Mouse (Mus musculus) brain, embryonic 14.5 days (tissue): ENCODE results near the gene Nupl2.

ENCODE experiments used
- CTCF ChIP-seq: fragments of 200-500 bp; IDR thresholded peaks from 2 replicates; pipeline ENCODE4 v1.5.1; 2012; ENCODE audit warnings: inconsistent platforms, mild to moderate bottlenecking, moderate library complexity, borderline replicate concordance; ENCODE audit not compliant: insufficient read depth, insufficient read length; ENCODE audit errors: extremely low read depth
- POLR2A ChIP-seq: fragments of 200-500 bp; IDR thresholded peaks from 2 replicates; pipeline ENCODE4 v1.6.1; 2012; ENCODE audit warnings: mild to moderate bottlenecking, inconsistent platforms, borderline replicate concordance; ENCODE audit not compliant: poor library complexity, insufficient read depth, insufficient read length, severe bottlenecking; ENCODE audit errors: extremely low read depth

- TF ChIP-seq POLR2A: no peak
- TF ChIP-seq CTCF: no peak
These were observed 18.3 kb downstream of the Nupl2 start for GRCm38 (mm10) chr5:24183096-24183495.
